Mouse (Mus musculus) spleen, postnatal 36 days (tissue): ENCODE results near the gene Hpse.

ENCODE experiments used
- DNase-seq, 2 experiments: peaks; one replicate each; pipeline ENCODE4 v3.0.0; 2022; ENCODE audit warnings: low spot score in 2 of 2, mixed read lengths in 1 of 2

The Hpse gene

GRCm38 (mm10) chr5:100642316-100642715, 77.2 kb downstream of the Hpse start:
- no peak for DNase-seq

- DNase-seq: peak; percentile 38 to 47
Measured at GRCm38 (mm10) chr5:100638483-100638882, 81.0 kb downstream of the Hpse start.

GRCm38 (mm10) chr5:100636794-100637544, 82.5 kb downstream of the Hpse start:
- DNase-seq: peak; percentile 49 to 58

- DNase-seq: peak in 1 of 2 experiments; percentile 31
Measured at GRCm38 (mm10) chr5:100635908-100636307, 83.6 kb downstream of the Hpse start.

- peak; percentile 70 to 76 for DNase-seq
Measured at GRCm38 (mm10) chr5:100634885-100635478, 84.5 kb downstream of the Hpse start.

- DNase-seq: peak; percentile 43 to 60
Measured at GRCm38 (mm10) chr5:100632540-100633129, 86.9 kb downstream of the Hpse start.
